Mouse (Mus musculus): ENCODE results near the gene Apon. TPM values are rescaled to one million over a fixed set of nuclear protein-coding genes. Genes with fewer than 3 reads are reported as not detected.
A peak's percentile ranks its signal among the peaks of the same experiment; 100 is the strongest.
"Not testable (repeated sequence)": the region's sequence is repeated elsewhere in the genome, so short reads cannot be mapped to it uniquely, and the experiment has no call there.

The Apon gene
- total RNA-seq, 2 experiments from 2014 or later, result 0.32 to 0.70 TPM

DNA sequence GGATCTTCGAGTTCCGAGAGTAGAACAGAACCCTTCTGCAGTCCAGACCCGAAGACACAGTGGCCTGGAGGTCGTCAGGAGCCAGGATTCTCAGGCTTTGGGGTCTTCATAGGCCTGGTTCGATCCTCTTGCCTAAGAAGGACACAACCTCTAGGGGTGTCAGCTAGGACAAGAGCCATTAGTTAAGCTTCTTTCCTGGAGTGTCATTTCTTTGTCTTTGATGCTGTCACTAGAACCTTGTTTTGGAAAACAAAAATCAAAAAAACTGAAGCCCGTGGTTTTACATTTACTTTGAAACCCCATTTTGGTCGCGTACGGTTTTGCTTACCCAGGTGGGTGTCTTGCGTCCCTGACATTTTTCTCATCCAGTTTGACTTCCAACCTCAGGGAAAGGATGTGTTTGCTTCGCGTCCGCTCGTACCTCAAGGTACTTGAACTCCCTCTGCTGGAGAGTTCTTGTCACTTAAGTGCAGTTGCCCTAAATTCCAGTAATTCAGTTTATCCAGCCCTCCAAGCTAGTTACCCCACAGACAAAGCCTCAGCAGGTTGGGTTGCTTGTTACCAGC is 21.4 kb upstream of the Apon start:
- DNase-seq (ENCODE audit: low spot score in 2 of 2), result peak in 1 of 2 experiments; percentile 51

- no peak for DNase-seq (ENCODE audit: low spot score in 2 of 2)
These were observed 17.6 kb upstream of the Apon start for GRCm38 (mm10) chr10:128236321-128236720.

DNA sequence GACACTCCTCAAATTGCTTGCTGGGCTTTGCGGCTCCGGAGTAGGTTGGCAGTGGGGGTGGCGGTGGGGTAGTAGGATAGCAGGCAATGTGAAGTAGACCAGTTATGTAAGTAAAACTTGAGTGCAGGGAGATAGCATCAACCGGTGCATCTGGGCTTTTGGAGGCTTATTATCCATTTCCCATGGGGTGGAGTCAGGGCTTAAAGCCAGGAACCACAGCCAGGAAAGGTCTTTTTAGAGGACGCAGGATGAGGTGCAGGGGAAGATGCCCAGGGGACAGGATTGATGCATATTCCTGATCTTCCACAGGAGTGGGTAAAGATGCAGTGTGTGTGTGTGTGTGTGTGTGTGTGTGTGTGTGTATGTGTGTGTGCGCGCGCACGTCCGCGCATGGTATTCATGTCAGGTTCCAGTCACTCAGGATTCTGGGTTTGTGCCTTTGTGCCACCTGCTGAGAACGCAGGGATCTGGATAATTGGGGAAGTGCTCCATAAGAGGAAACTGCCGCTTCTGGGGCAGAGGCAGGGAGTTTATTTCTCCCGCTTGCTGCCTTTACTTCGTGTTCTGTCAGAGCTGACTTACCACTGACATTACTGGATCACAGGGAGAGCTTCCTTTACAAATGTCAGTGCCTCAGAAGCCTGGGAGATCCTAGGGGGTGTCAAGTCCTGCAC is 16.0 kb upstream of the Apon start:
- no peak for DNase-seq (ENCODE audit: low spot score in 2 of 2)

GRCm38 (mm10) chr10:128239140-128239539 is 14.8 kb upstream of the Apon start:
- no peak for DNase-seq (ENCODE audit: low spot score in 2 of 2)

DNA sequence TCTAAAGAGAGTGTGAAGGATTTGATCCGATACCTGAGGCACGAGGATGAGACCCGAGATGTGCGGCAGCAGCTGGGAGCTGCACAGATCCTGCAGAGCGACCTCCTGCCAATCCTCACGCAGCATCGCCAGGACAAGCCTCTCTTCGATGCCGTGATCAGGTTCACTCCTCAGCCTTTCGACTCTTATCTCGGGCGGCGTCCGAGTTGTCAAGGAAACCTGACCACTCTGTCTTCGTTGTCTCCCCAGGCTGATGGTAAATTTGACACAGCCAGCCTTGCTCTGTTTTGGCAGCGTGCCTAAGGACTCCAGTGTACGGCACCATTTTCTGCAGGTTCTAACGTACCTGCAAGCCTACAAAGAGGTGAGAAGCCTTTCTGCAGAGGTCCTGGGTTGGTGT is 13.8 kb upstream of the Apon start:
- no peak for DNase-seq (ENCODE audit: low spot score in 2 of 2)

DNA sequence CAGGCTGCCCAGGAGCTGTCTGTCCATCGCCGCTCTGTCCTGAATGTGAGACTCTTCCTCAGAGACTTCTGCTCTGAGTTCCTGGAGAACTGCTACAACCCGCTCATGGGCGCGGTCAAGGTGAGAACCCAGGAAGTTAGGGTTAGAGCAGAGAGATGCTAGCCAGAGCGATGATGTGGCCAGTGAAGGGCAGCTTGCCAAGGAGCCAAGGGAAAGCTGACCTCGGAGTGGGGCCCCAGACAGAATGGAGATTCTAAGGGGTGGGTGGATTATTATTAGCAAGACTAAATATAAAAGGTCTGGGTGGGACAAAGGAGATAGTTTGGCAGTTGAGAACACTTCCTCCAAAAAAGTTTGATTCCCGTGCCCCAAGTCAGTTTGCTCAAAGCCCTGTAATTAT is 10.6 kb upstream of the Apon start:
- no peak for DNase-seq (ENCODE audit: low spot score in 2 of 2)

- DNase-seq (ENCODE audit: low spot score in 2 of 2), result no peak
These were observed 9.8 kb upstream of the Apon start for GRCm38 (mm10) chr10:128244121-128244520.

DNA sequence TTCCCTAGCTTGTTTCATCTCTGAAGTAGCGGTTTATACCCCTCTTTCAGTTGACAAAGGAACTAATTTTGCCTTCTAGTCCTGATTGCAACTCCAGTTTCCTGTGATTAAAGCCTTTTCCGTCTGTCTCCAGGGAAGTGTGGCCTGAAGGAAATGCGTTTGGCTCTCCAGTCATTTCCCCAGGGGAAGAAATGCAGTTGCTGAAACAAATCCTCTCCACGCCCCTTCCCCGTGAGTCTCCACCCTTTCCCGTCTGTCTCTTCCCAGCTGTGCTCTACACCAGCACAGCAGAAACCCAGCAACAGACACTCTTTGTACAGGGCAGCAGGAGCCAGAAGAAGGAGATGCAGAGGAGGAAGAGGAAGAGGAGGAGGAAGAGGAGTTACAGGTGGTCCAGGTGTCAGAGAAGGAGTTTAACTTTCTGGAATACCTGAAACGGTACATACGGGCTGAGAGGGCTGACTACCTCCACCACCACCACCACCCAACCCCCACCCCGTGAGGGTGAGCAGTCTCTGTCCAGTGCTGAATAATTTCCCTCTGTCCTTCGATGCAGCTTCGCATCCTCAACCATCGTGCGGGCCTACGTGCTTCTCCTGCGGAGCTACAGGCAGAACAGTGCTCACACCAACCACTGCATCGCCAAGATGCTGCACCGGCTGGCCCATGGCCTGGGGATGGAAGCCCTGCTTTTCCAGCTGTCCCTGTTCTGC is 6.7 kb upstream of the Apon start:
- DNase-seq (ENCODE audit: low spot score in 2 of 2), result peak in 1 of 2 experiments; percentile 33

GRCm38 (mm10) chr10:128250565-128250964 is 3.3 kb upstream of the Apon start:
- no peak for DNase-seq (ENCODE audit: low spot score in 2 of 2)

DNA sequence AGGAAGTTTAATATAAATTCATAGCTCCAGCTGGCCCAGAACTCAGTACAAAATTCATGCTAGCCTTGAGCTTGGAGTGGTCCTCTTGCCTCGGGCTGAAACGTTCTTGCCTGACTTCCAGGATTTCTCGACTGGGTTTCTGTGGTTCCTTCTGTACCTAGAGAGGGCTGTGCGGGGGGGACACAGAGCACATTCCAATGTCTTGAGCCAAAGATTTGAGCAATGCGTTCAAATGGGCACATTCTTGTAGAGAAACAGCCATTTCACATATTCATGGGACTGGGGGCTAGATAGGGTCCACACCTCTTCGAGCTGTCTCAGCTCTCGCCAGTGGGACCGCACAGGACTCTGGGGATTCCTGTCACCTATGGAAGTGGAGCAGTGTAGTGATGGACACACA is 2.0 kb downstream of the Apon start:
- no peak for DNase-seq (ENCODE audit: low spot score in 2 of 2)

DNA sequence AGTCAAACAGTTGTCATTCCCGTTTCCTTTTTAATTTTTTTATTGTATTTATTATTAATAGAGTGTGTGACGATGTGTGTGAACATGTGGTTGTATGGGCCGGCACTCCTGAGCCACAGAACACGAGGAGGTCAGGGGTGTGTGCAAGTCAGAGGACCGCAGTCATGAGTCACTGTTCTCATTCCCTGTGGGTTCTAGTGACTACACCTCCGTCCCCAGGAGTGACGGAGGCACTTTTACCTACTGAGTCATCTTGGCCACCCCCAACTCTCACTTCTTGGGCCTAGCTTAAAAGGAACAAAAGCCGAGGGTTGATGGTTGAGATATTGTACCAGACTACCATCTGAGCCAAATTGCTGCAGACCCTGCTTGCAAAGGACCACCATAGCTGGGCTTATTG is 2.4 kb downstream of the Apon start:
- no peak for DNase-seq (ENCODE audit: low spot score in 2 of 2)

DNA sequence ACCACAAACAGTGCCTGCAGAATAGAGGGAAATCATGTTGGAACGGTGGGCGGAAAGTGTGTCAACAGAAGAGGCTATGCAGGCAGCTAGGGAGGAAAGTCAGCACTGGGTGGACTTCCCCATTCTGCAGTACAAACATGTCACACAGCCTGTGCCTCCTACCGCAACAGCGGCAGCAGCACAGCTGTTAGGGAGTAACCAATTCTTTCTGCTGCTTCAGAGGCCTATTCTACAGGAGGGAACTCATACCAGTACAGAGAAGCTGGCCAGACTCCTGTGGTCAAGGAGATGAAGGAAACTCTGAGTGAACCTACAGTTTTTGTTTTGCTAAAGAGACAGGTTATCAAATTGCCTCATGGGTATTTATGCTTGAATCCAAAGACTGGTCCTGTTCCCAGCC is 5.1 kb downstream of the Apon start:
- DNase-seq (ENCODE audit: low spot score in 2 of 2), result no peak

- DNase-seq (ENCODE audit: low spot score in 2 of 2), result no peak
These were observed 6.0 kb downstream of the Apon start for GRCm38 (mm10) chr10:128259946-128260345.

DNA sequence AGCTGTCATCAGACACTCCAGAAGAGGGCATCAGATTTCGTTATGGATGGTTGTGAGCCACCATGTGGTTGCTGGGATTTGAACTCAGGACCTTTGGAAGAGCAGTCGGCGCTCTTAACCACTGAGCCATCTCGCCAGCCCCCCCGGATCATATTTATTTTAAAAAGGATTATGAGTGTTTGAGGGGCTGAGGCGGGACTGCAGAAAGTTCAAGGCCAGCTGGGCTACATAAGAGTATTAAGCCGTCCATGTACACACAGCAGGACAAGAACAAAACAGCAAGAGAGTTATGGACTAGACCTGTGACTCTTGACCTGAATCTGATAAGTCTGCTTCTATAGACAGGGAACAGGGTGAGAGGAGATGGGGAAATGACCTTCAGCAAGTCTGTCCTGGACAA is 6.5 kb downstream of the Apon start:
- not testable (repeated sequence) for DNase-seq (ENCODE audit: low spot score in 2 of 2)

- no peak for DNase-seq (ENCODE audit: low spot score in 2 of 2)
These were observed 8.4 kb downstream of the Apon start for GRCm38 (mm10) chr10:128262300-128262699.

- DNase-seq (ENCODE audit: low spot score in 2 of 2), result no peak
These were observed 9.8 kb downstream of the Apon start for GRCm38 (mm10) chr10:128263393-128264310.

GRCm38 (mm10) chr10:128268371-128268770 is 14.5 kb downstream of the Apon start, which contains the start of gene Apof:
Gene Apof (plus strand): TSS chr10:128268671.
- no peak for DNase-seq (ENCODE audit: low spot score in 2 of 2)

DNA sequence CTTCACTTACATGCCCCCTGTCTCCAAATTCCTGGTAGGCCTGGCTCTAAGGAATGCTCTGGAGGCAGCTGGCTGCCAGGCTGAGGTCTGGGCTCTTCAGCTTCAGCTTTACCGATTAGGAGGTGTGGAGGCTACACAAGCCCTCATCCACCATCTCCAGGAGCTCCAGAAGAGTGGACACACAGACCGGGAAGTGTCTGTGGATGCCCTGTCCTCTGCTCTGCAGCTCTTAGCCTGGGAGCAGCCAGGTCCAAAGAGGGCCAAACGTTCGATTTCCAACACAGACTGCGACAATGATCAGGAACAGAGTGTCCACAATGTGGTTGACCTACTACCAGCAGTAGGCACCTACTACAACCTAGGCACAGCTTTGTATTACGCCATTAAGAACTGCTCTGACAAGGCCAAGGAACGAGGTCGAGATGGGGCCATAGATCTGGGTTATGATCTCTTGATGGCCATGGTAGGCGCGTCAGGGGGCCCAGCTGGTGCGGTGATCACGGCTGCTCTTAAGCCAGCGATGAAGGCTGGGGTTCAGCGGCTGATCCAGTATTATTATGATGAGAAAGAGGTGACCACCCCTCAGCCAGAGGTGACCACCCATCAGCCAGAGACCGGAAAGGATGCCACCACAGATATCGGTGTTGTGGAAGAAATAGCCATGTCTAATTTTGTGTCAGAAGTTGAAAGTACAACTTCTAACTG is 15.5 kb downstream of the Apon start:
- DNase-seq (ENCODE audit: low spot score in 2 of 2), result no peak

GRCm38 (mm10) chr10:128270287-128270841 is 16.5 kb downstream of the Apon start, which contains the start of gene Stat2:
Gene Stat2 (plus strand): TSS chr10:128270559.
- DNase-seq (ENCODE audit: low spot score in 2 of 2), result peak; percentile 92 to 96

GRCm38 (mm10) chr10:128270866-128271265 is 17.0 kb downstream of the Apon start:
- no peak for DNase-seq (ENCODE audit: low spot score in 2 of 2)
